Mouse (Mus musculus): ENCODE data around the gene Helt. TPM values are rescaled to one million over a fixed set of nuclear protein-coding genes. Genes with fewer than 3 reads are reported as not detected.
"Not testable (repeated sequence)": the region's sequence is repeated elsewhere in the genome, so short reads cannot be mapped to it uniquely, and the experiment has no call there.

Gene Helt
- polyA plus RNA-seq, 1 experiment from 2014 or later: not detected

- H3K27ac ChIP-seq (replicated peaks): no peak overlapping the region
- H3K4me2 ChIP-seq: no peak overlapping the region
- WGBS (ENCODE audit: insufficient replicate concordance): 56% methylated on average over 3 of the region's 3 CpGs
- H3K27me3 ChIP-seq: no peaks in the 10 kb centered on the region
- no peak for ATAC-seq (ENCODE audit: insufficient read depth)
- no peaks in the 10 kb centered on the region for H3K9me3 ChIP-seq (replicated peaks)
- no peak overlapping the region for H3K4me3 ChIP-seq (replicated peaks)
- H3K36me3 ChIP-seq (replicated peaks): no peaks in the 10 kb centered on the region
- H3K4me1 ChIP-seq (replicated peaks): no peaks in the 10 kb centered on the region
- H3K9ac ChIP-seq: no peak overlapping the region
Observed at GRCm38 (mm10) chr8:46270147-46270546, 24.3 kb downstream of the Helt start.

- no peak overlapping the region for H3K9ac ChIP-seq
- H3K27me3 ChIP-seq: no peaks in the 10 kb centered on the region
- 54% methylated on average over 4 of the region's 4 CpGs for WGBS (ENCODE audit: insufficient replicate concordance)
- no peaks in the 10 kb centered on the region for H3K9me3 ChIP-seq (replicated peaks)
- H3K4me2 ChIP-seq: no peak overlapping the region
- H3K36me3 ChIP-seq (replicated peaks): no peaks in the 10 kb centered on the region
- H3K4me1 ChIP-seq (replicated peaks): no peaks in the 10 kb centered on the region
- no peak for ATAC-seq (ENCODE audit: insufficient read depth)
- no peak overlapping the region for H3K27ac ChIP-seq (replicated peaks)
- no peak overlapping the region for H3K4me3 ChIP-seq (replicated peaks)
Observed at GRCm38 (mm10) chr8:46266801-46267200, 27.7 kb downstream of the Helt start.

GRCm38 (mm10) chr8:46264206-46264605 is 30.3 kb downstream of the Helt start:
- H3K4me2 ChIP-seq; H3K4me3 ChIP-seq (replicated peaks); H3K27ac ChIP-seq (replicated peaks); H3K36me3 ChIP-seq (replicated peaks); H3K4me1 ChIP-seq (replicated peaks); H3K9me3 ChIP-seq (replicated peaks); H3K9ac ChIP-seq; H3K27me3 ChIP-seq; ATAC-seq (ENCODE audit: insufficient read depth): not testable (repeated sequence)
- WGBS (ENCODE audit: insufficient replicate concordance): 54% methylated on average over 4 of the region's 4 CpGs

- Histone ChIP-seq H3K9me3 (replicated peaks) (no peaks in the 10 kb centered on the region), H3K27ac (replicated peaks) (no peak overlapping the region), H3K27me3 (0 out of 2 replicates have a peak, but pooled peaks cover 5% of the 10 kb centered on the region), H3K4me2 (no peak overlapping the region), H3K4me1 (replicated peaks) (no peaks in the 10 kb centered on the region), H3K4me3 (replicated peaks) (no peak overlapping the region), H3K36me3 (replicated peaks) (no peaks in the 10 kb centered on the region), H3K9ac (no peak overlapping the region)
- 50% methylated on average over 19 of the region's 19 CpGs for WGBS (ENCODE audit: insufficient replicate concordance)
- ATAC-seq (ENCODE audit: insufficient read depth): no peak
Observed at GRCm38 (mm10) chr8:46257921-46258682, 36.4 kb downstream of the Helt start.

- H3K9me3 ChIP-seq (replicated peaks): no peaks in the 10 kb centered on the region
- no peak overlapping the region for H3K27ac ChIP-seq (replicated peaks)
- H3K27me3 ChIP-seq: no peaks in the 10 kb centered on the region
- no peak overlapping the region for H3K4me2 ChIP-seq
- no peak overlapping the region for H3K9ac ChIP-seq
- no peaks in the 10 kb centered on the region for H3K36me3 ChIP-seq (replicated peaks)
- ATAC-seq (ENCODE audit: insufficient read depth): no peak
- whole genome bisulfite sequencing (ENCODE audit: insufficient replicate concordance): 54% methylated on average over 13 of the region's 13 CpGs
- H3K4me3 ChIP-seq (replicated peaks): no peak overlapping the region
- H3K4me1 ChIP-seq (replicated peaks): no peaks in the 10 kb centered on the region
Observed at GRCm38 (mm10) chr8:46252456-46252855, 42.0 kb downstream of the Helt start.

GRCm38 (mm10) chr8:46251561-46251960 is 42.9 kb downstream of the Helt start:
- H3K27ac ChIP-seq (replicated peaks): no peak overlapping the region
- no peaks in the 10 kb centered on the region for H3K9me3 ChIP-seq (replicated peaks)
- no peak overlapping the region for H3K4me2 ChIP-seq
- H3K9ac ChIP-seq: no peak overlapping the region
- 51% methylated on average over 10 of the region's 10 CpGs for WGBS (ENCODE audit: insufficient replicate concordance)
- H3K4me3 ChIP-seq (replicated peaks): no peak overlapping the region
- no peaks in the 10 kb centered on the region for H3K27me3 ChIP-seq
- no peak for ATAC-seq (ENCODE audit: insufficient read depth)
- H3K36me3 ChIP-seq (replicated peaks): no peaks in the 10 kb centered on the region
- no peaks in the 10 kb centered on the region for H3K4me1 ChIP-seq (replicated peaks)

- no peak for ATAC-seq (ENCODE audit: insufficient read depth)
- no peaks in the 10 kb centered on the region for H3K4me1 ChIP-seq (replicated peaks)
- H3K36me3 ChIP-seq (replicated peaks): no peaks in the 10 kb centered on the region
- H3K4me3 ChIP-seq (replicated peaks): no peak overlapping the region
- no peaks in the 10 kb centered on the region for H3K9me3 ChIP-seq (replicated peaks)
- H3K27ac ChIP-seq (replicated peaks): no peak overlapping the region
- 38% methylated on average over 11 of the region's 11 CpGs for WGBS (ENCODE audit: insufficient replicate concordance)
- no peak overlapping the region for H3K9ac ChIP-seq
- H3K4me2 ChIP-seq: no peak overlapping the region
- no peaks in the 10 kb centered on the region for H3K27me3 ChIP-seq
Observed at GRCm38 (mm10) chr8:46246346-46246745, 48.1 kb downstream of the Helt start.

- no peak overlapping the region for H3K4me3 ChIP-seq (replicated peaks)
- H3K9ac ChIP-seq: no peak overlapping the region
- peaks cover 6% of the 10 kb centered on the region; the same call in 1 of the 2 replicates for H3K27me3 ChIP-seq
- H3K4me2 ChIP-seq: no peak overlapping the region
- ATAC-seq (ENCODE audit: insufficient read depth): no peak
- no peaks in the 10 kb centered on the region for H3K4me1 ChIP-seq (replicated peaks)
- no peaks in the 10 kb centered on the region for H3K9me3 ChIP-seq (replicated peaks)
- WGBS (ENCODE audit: insufficient replicate concordance): 56% methylated on average over 7 of the region's 7 CpGs
- H3K27ac ChIP-seq (replicated peaks): no peak overlapping the region
- H3K36me3 ChIP-seq (replicated peaks): no peaks in the 10 kb centered on the region
Observed at GRCm38 (mm10) chr8:46242946-46243345, 51.5 kb downstream of the Helt start.

Other genes with a start within 250 kb of the Helt start
- 5.8 and 6.9 TPM in 2 replicates for gene Cfap97, start 142.9 kb downstream of the Helt start, polyA plus RNA-seq (2015; fragmentation: Nextera tagmentation; extraction: Ambion mirVana)
- 3.1 and 3.6 TPM in 2 replicates for gene Snx25, start 142.5 kb downstream of the Helt start, polyA plus RNA-seq (2015; fragmentation: Nextera tagmentation; extraction: Ambion mirVana)
- 80.7 and 87.4 TPM in 2 replicates for gene Slc25a4, start 83.4 kb downstream of the Helt start, polyA plus RNA-seq (2015; fragmentation: Nextera tagmentation; extraction: Ambion mirVana)
- gene Acsl1, start 176.4 kb upstream of the Helt start, polyA plus RNA-seq (2015; fragmentation: Nextera tagmentation; extraction: Ambion mirVana): 106 and 125 TPM in 2 replicates

Measured in liver, embryonic 15.5 days (tissue).